Mouse (Mus musculus) brain, embryonic 18.5 days (tissue): ENCODE data around the gene Pard3b.

ENCODE experiments used
- DNase-seq: peaks from one replicate; pipeline ENCODE4 v3.0.0-alpha.2; 2012; ENCODE audit warnings: low read depth, low spot score

Gene Pard3b

GRCm38 (mm10) chr1:62632886-62633285, 994.3 kb downstream of the Pard3b start:
- DNase-seq = no peak

- no peak for DNase-seq
Measured at GRCm38 (mm10) chr1:62635203-62635602, 996.6 kb downstream of the Pard3b start.

GRCm38 (mm10) chr1:62636906-62637673, 998.5 kb downstream of the Pard3b start:
- no peak for DNase-seq

- no peak for DNase-seq
Measured at GRCm38 (mm10) chr1:62639012-62639411, 1000.4 kb downstream of the Pard3b start.

GRCm38 (mm10) chr1:62639440-62639839, 1000.8 kb downstream of the Pard3b start:
- DNase-seq = no peak

- no peak for DNase-seq
Measured at GRCm38 (mm10) chr1:62644631-62645278, 1006.1 kb downstream of the Pard3b start.

- no peak for DNase-seq
Measured at GRCm38 (mm10) chr1:62646812-62647211, 1008.2 kb downstream of the Pard3b start.

- DNase-seq = no peak
Measured at GRCm38 (mm10) chr1:62648116-62648515, 1009.5 kb downstream of the Pard3b start.

- DNase-seq = no peak
Measured at GRCm38 (mm10) chr1:62648591-62648990, 1010.0 kb downstream of the Pard3b start.

GRCm38 (mm10) chr1:62650491-62650890, 1011.9 kb downstream of the Pard3b start:
- no peak for DNase-seq

- DNase-seq = no peak
Measured at GRCm38 (mm10) chr1:62654436-62654835, 1015.8 kb downstream of the Pard3b start.

GRCm38 (mm10) chr1:62664960-62665645, 1026.5 kb downstream of the Pard3b start:
- DNase-seq = no peak

- no peak for DNase-seq
Measured at GRCm38 (mm10) chr1:62665771-62666730, 1027.4 kb downstream of the Pard3b start.

GRCm38 (mm10) chr1:62666780-62667179, 1028.2 kb downstream of the Pard3b start:
- DNase-seq = no peak

- no peak for DNase-seq
Measured at GRCm38 (mm10) chr1:62678611-62679344, 1040.2 kb downstream of the Pard3b start.

GRCm38 (mm10) chr1:62679466-62679865, 1040.8 kb downstream of the Pard3b start:
- DNase-seq = no peak

GRCm38 (mm10) chr1:62682456-62683385, 1044.1 kb downstream of the Pard3b start:
- no peak for DNase-seq

- DNase-seq = no peak
Measured at GRCm38 (mm10) chr1:62683498-62683897, 1044.9 kb downstream of the Pard3b start.

- DNase-seq = no peak
Measured at GRCm38 (mm10) chr1:62687511-62687910, 1048.9 kb downstream of the Pard3b start.

- no peak for DNase-seq
Measured at GRCm38 (mm10) chr1:62691175-62691574, 1052.6 kb downstream of the Pard3b start.
